15 mouse cellular contexts compared by ENCODE assay signal in the genomic region with DNA sequence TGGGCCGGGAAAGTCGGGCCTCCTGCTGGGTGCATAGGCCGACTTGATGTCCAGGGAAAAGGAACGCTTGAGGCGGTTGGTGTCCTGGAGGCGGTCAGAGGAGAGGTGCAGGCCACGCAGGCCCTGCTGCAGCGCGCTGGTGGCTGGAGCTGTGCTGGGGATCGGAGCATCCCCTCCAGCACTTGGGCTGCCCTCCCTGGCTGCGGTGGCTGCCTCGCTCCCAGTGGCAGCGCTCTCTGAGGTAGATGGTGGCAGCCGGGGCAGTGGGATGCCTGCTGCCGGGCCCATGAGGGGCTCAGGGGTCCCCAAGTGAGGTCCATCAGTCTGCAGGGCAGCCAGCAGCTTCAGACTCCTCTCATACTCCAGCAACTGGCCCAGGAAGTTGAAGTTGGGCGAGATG. TPM values are rescaled to one million over a fixed set of nuclear protein-coding genes. Genes with fewer than 3 reads are reported as not detected.
DNase-seq lines count a peak whose midpoint lies in the region; ATAC-seq and TF ChIP-seq lines count a peak whose summit lies in the region.
"Had no signal": no experiment of that assay in that cellular context is flagged by ENCODE, and none has a peak within 500 bp of the region (broad histone marks: within the 10 kb centered on the region; RNA-seq: fewer than 3 reads in every experiment).

No protein-coding gene starts in this region.

- 69% methylated on average over 16 of the region's 16 CpGs for WGBS in cerebellum, adult 2 months
- WGBS in liver, embryonic 12.5 days (ENCODE audit: insufficient replicate concordance), result 27% methylated on average over 16 of the region's 16 CpGs
- 43% methylated on average over 16 of the region's 16 CpGs for WGBS in liver, postnatal 0 days (ENCODE audit: insufficient replicate concordance)
- 41% methylated on average over 10 of the region's 16 CpGs for WGBS in hindbrain, embryonic 11.5 days
- WGBS in midbrain, embryonic 13.5 days, result 35% methylated on average over 16 of the region's 16 CpGs

- no peak overlapping the region for H3K27ac ChIP-seq in cerebellum, adult 2 months (ENCODE audit: insufficient read depth, low read length)
- H3K27ac ChIP-seq in liver, embryonic 12.5 days, result no peak overlapping the region
- no peak overlapping the region for H3K27ac ChIP-seq in liver, postnatal 0 days (ENCODE audit: low read depth)
- H3K27ac ChIP-seq in hindbrain, embryonic 11.5 days (ENCODE audit: low read depth, low read length), result no peak overlapping the region
- H3K27ac ChIP-seq in midbrain, embryonic 13.5 days, result no peak overlapping the region

- no peaks in the 10 kb centered on the region for H3K9me3 ChIP-seq in liver, embryonic 12.5 days (replicated peaks)
- no peaks in the 10 kb centered on the region for H3K9me3 ChIP-seq in liver, postnatal 0 days (ENCODE audit: low read length)
- no peaks in the 10 kb centered on the region for H3K9me3 ChIP-seq in hindbrain, embryonic 11.5 days (ENCODE audit: control insufficient read depth, low read length)
- H3K9me3 ChIP-seq in midbrain, embryonic 13.5 days, result no peaks in the 10 kb centered on the region

- TF ChIP-seq POLR2A in cerebellum, adult 2 months (IDR thresholded peaks at IDR 0.05; ENCODE audit: borderline replicate concordance, insufficient read depth, low read length), result no peak

- no peaks in the 10 kb centered on the region for H3K27me3 ChIP-seq in cerebellum, adult 2 months (ENCODE audit: control insufficient read depth, insufficient read depth, low read length)
- peaks cover 82% of the 10 kb centered on the region for H3K27me3 ChIP-seq in liver, embryonic 12.5 days (replicated peaks)
- H3K27me3 ChIP-seq in liver, postnatal 0 days (ENCODE audit: insufficient read depth, low read length), result peaks cover 48% of the 10 kb centered on the region
- H3K27me3 ChIP-seq in hindbrain, embryonic 11.5 days (ENCODE audit: control insufficient read depth, insufficient read depth, low read length), result peaks cover 31% of the 10 kb centered on the region
- H3K27me3 ChIP-seq in midbrain, embryonic 13.5 days, result peaks cover 44% of the 10 kb centered on the region

- TF ChIP-seq CTCF in cerebellum, adult 2 months (IDR thresholded peaks at IDR 0.05; ENCODE audit: borderline replicate concordance, insufficient read depth, low read depth, low read length), result no peak
- no peak for TF ChIP-seq CTCF in liver, postnatal 0 days (IDR thresholded peaks at IDR 0.05; ENCODE audit: low read depth)

- intact Hi-C loops in left cerebral cortex, postnatal 36 days (cut with DNase I), result no loop called here

- no peak for TF ChIP-seq EP300 in liver, postnatal 0 days (IDR thresholded peaks at IDR 0.05; ENCODE audit: low read depth)

- peak overlapping the region; percentile 51 for H3K4me2 ChIP-seq in liver, embryonic 12.5 days
- no peak overlapping the region for H3K4me2 ChIP-seq in liver, postnatal 0 days (ENCODE audit: low read depth, low read length)
- H3K4me2 ChIP-seq in hindbrain, embryonic 11.5 days (replicated peaks; ENCODE audit: low read depth, low read length), result peak overlapping the region; percentile 33; the same call in 1 of the 2 replicates
- 0 out of 2 replicates have a peak overlapping the region, but pooled peaks have one; percentile 13 for H3K4me2 ChIP-seq in midbrain, embryonic 13.5 days (replicated peaks)

- H3K36me3 ChIP-seq in liver, embryonic 12.5 days, result peaks cover 53% of the 10 kb centered on the region
- peaks cover 18% of the 10 kb centered on the region; the same call in 1 of the 2 replicates for H3K36me3 ChIP-seq in liver, postnatal 0 days (replicated peaks; ENCODE audit: insufficient read depth, low read length)
- no peaks in the 10 kb centered on the region for H3K36me3 ChIP-seq in hindbrain, embryonic 11.5 days (ENCODE audit: control insufficient read depth, insufficient read depth, low read length)
- H3K36me3 ChIP-seq in midbrain, embryonic 13.5 days, result peaks cover 86% of the 10 kb centered on the region

- peak; percentile 17 to 47 for DNase-seq in cerebellum, adult 2 months
- no peak for DNase-seq in cerebellum, adult 11 months
- no peak for DNase-seq in liver, postnatal 0 days
- no peak for DNase-seq in hindbrain, embryonic 11.5 days (ENCODE audit: low spot score)
- DNase-seq in left cerebral cortex, postnatal 36 days (ENCODE audit: low spot score in 2 of 2), result no peak
- DNase-seq in layer of hippocampus, adult 11-12 months (ENCODE audit: low spot score), result no peak
- DNase-seq: adrenal gland, adult 2 months; kidney, postnatal 14 days; thymus, adult 18-20 months had no signal

- no peak for ATAC-seq in liver, embryonic 12.5 days
- no peak for ATAC-seq in liver, postnatal 0 days
- no peak for ATAC-seq in hindbrain, embryonic 11.5 days (ENCODE audit: low FRiP score)
- ATAC-seq in midbrain, embryonic 13.5 days, result no peak

- H3K4me3 ChIP-seq in cerebellum, adult 2 months (replicated peaks; ENCODE audit: insufficient read depth, low read depth, low read length), result no peak overlapping the region
- H3K4me3 ChIP-seq in liver, embryonic 12.5 days, result 0 out of 2 replicates have a peak overlapping the region, but pooled peaks have one; percentile 14
- H3K4me3 ChIP-seq in liver, postnatal 0 days (ENCODE audit: low read depth, low read length), result no peak overlapping the region
- no peak overlapping the region for H3K4me3 ChIP-seq in hindbrain, embryonic 11.5 days (ENCODE audit: low read depth, low read length)
- H3K4me3 ChIP-seq in midbrain, embryonic 13.5 days (replicated peaks), result no peak overlapping the region

- peaks cover 48% of the 10 kb centered on the region for H3K4me1 ChIP-seq in cerebellum, adult 2 months (ENCODE audit: control insufficient read depth, insufficient read depth, low read length)
- peaks cover 46% of the 10 kb centered on the region for H3K4me1 ChIP-seq in liver, embryonic 12.5 days
- peaks cover 29% of the 10 kb centered on the region for H3K4me1 ChIP-seq in liver, postnatal 0 days (ENCODE audit: insufficient read depth)
- H3K4me1 ChIP-seq in hindbrain, embryonic 11.5 days (replicated peaks; ENCODE audit: control insufficient read depth, insufficient read depth, low read length), result peaks cover 5% of the 10 kb centered on the region
- peaks cover 27% of the 10 kb centered on the region for H3K4me1 ChIP-seq in midbrain, embryonic 13.5 days (replicated peaks)

- H3K9ac ChIP-seq in liver, embryonic 12.5 days, result no peak overlapping the region
- H3K9ac ChIP-seq in liver, postnatal 0 days (replicated peaks), result no peak overlapping the region
- H3K9ac ChIP-seq in hindbrain, embryonic 11.5 days (ENCODE audit: low read depth, low read length), result no peak overlapping the region
- 0 out of 2 replicates have a peak overlapping the region, but pooled peaks have one; percentile 28 for H3K9ac ChIP-seq in midbrain, embryonic 13.5 days (replicated peaks)

RNA-seq across cellular contexts. Expression of a gene that starts 13.0 kb away (rescaled TPM):
- polyA plus RNA-seq in cerebellum, adult 2 months (2012; rRNA removed), result 85.8 and 90.1 TPM in 2 replicates
- 7.4 and 7.5 TPM in 2 replicates for polyA plus RNA-seq in liver, embryonic 12.5 days (2016; fragmentation: Nextera tagmentation; extraction: Ambion mirVana)
- polyA plus RNA-seq in liver, postnatal 0 days (2015; fragmentation: Nextera tagmentation; extraction: Ambion mirVana), result 1.8 TPM in 2 replicates
- 19.1 and 20.9 TPM in 2 replicates for polyA plus RNA-seq in hindbrain, embryonic 11.5 days (2014; fragmentation: Nextera tagmentation; extraction: Ambion mirVana)
- 66.0 and 69.1 TPM in 2 replicates for polyA plus RNA-seq in midbrain, embryonic 13.5 days (2015; fragmentation: Nextera tagmentation; extraction: Ambion mirVana)
- total RNA-seq in left cerebral cortex, postnatal 36 days (2021), result 100 to 1,000 TPM; 151 to 163 TPM
- total RNA-seq: megakaryocyte, adult 5-6 weeks had no signal

RNA-seq across cellular contexts. Expression of a gene that starts 21.7 kb away (rescaled TPM):
- polyA plus RNA-seq in cerebellum, adult 2 months (2012; rRNA removed), result 67.5 and 73.4 TPM in 2 replicates
- 62.9 and 64.6 TPM in 2 replicates for polyA plus RNA-seq in liver, embryonic 12.5 days (2016; fragmentation: Nextera tagmentation; extraction: Ambion mirVana)
- polyA plus RNA-seq in liver, postnatal 0 days (2015; fragmentation: Nextera tagmentation; extraction: Ambion mirVana), result 38.5 and 40.8 TPM in 2 replicates
- polyA plus RNA-seq in hindbrain, embryonic 11.5 days (2014; fragmentation: Nextera tagmentation; extraction: Ambion mirVana), result 53.3 and 59.8 TPM in 2 replicates
- 52.3 and 56.9 TPM in 2 replicates for polyA plus RNA-seq in midbrain, embryonic 13.5 days (2015; fragmentation: Nextera tagmentation; extraction: Ambion mirVana)
- total RNA-seq in left cerebral cortex, postnatal 36 days (2021), result 10 to 100 TPM; 34.6 to 37.5 TPM

RNA-seq across cellular contexts. Expression of a gene that starts 37.9 kb away (rescaled TPM):
- polyA plus RNA-seq in cerebellum, adult 2 months (2012; rRNA removed), result not detected in 2 replicates
- not detected in 2 replicates for polyA plus RNA-seq in liver, embryonic 12.5 days (2016; fragmentation: Nextera tagmentation; extraction: Ambion mirVana)
- not detected in 2 replicates for polyA plus RNA-seq in liver, postnatal 0 days (2015; fragmentation: Nextera tagmentation; extraction: Ambion mirVana)
- not detected in 2 replicates for polyA plus RNA-seq in hindbrain, embryonic 11.5 days (2014; fragmentation: Nextera tagmentation; extraction: Ambion mirVana)
- polyA plus RNA-seq in midbrain, embryonic 13.5 days (2015; fragmentation: Nextera tagmentation; extraction: Ambion mirVana), result 0.44 TPM in 1 of 2 replicates, not detected in the other
- total RNA-seq in left cerebral cortex, postnatal 36 days (2021), result not detected
- total RNA-seq: adrenal gland, adult 2 months; gastrocnemius, adult 18-20 months; megakaryocyte, adult 5-6 weeks; MEL had no signal
- polyA plus RNA-seq: adrenal gland, adult 2 months; heart, embryonic 16.5 days had no signal

RNA-seq across cellular contexts. Expression of a gene that starts 53.2 kb away (rescaled TPM):
- not detected in 2 replicates for polyA plus RNA-seq in cerebellum, adult 2 months (2012; rRNA removed)
- polyA plus RNA-seq in liver, embryonic 12.5 days (2016; fragmentation: Nextera tagmentation; extraction: Ambion mirVana), result not detected in 2 replicates
- polyA plus RNA-seq in liver, postnatal 0 days (2015; fragmentation: Nextera tagmentation; extraction: Ambion mirVana), result not detected in 2 replicates
- not detected in 2 replicates for polyA plus RNA-seq in hindbrain, embryonic 11.5 days (2014; fragmentation: Nextera tagmentation; extraction: Ambion mirVana)
- not detected in 2 replicates for polyA plus RNA-seq in midbrain, embryonic 13.5 days (2015; fragmentation: Nextera tagmentation; extraction: Ambion mirVana)
- total RNA-seq in left cerebral cortex, postnatal 36 days (2021), result not detected
- total RNA-seq: adrenal gland, adult 2 months; gastrocnemius, adult 18-20 months; megakaryocyte, adult 5-6 weeks; MEL had no signal
- polyA plus RNA-seq: adrenal gland, adult 2 months; heart, embryonic 16.5 days had no signal

Comparison
In these comparisons a context has a peak if more than half of its experiments do, and no peak if none do; other contexts are left out.
1. DNase-seq: peak in cerebellum, adult 2 months (2 of 2); none in cerebellum, adult 11 months (single experiment), liver, postnatal 0 days (single experiment), hindbrain, embryonic 11.5 days (single experiment), left cerebral cortex, postnatal 36 days (0 of 2) and layer of hippocampus, adult 11-12 months (single experiment).